Mouse (Mus musculus): Measurements from ENCODE around the gene Dyrk1a.

DNA sequence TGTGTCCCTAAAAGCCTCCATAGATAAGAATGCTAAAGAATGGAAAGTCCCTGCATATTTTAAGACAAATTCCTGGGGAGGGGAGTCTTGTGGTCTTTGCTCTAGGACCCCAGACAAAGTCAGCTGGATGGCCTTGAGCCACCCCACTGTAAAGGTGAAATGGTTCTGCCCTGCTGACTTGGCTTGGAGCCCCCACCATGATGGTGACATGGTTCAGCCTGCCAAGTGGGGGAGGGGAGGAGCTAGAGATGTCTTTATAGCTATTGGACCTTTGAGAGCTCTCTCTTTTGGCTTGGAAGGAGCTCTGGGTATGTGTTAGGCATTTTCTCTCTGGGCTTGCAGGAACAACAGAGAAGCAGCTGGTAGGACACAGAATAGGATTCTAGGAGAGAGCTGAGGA, 17.9 kb upstream of the Dyrk1a start:
- TF ChIP-seq EP300 (IDR thresholded peaks at IDR 0.05) (no peak), CTCF (IDR thresholded peaks at IDR 0.05) (no peak)

Measured in lung, postnatal 0 days (tissue).